Mouse (Mus musculus): ENCODE measurements around the gene Ank3. TPM values are rescaled to one million over a fixed set of nuclear protein-coding genes. Genes with fewer than 3 reads are reported as not detected.
"Not testable (repeated sequence)": the region's sequence is repeated elsewhere in the genome, so short reads cannot be mapped to it uniquely, and the experiment has no call there.

Ank3 gene
- 100 to 1,000 TPM; 459 to 516 TPM for total RNA-seq (2021)

GRCm38 (mm10) chr10:69398763-69399590 lies at the start of gene Ank3:
Ank3 (plus strand) TSS chr10:69398773.
- DNase-seq, result no peak

- no peak for DNase-seq
Measured at GRCm38 (mm10) chr10:69351071-69351841, 47.3 kb upstream of the Ank3 start.

- DNase-seq, result no peak
Measured at GRCm38 (mm10) chr10:69351842-69352211, 46.7 kb upstream of the Ank3 start.

GRCm38 (mm10) chr10:69352212-69353085 lies 46.1 kb upstream of the Ank3 start, which contains the start of gene Cdk1:
Cdk1 (minus strand) TSS chr10:69352938.
- peak; percentile 87 to 90 for DNase-seq

- DNase-seq, result not testable (repeated sequence)
Measured at GRCm38 (mm10) chr10:69353086-69353479, 45.5 kb upstream of the Ank3 start.

GRCm38 (mm10) chr10:69359666-69360065 lies 38.9 kb upstream of the Ank3 start:
- DNase-seq, result no peak

DNA sequence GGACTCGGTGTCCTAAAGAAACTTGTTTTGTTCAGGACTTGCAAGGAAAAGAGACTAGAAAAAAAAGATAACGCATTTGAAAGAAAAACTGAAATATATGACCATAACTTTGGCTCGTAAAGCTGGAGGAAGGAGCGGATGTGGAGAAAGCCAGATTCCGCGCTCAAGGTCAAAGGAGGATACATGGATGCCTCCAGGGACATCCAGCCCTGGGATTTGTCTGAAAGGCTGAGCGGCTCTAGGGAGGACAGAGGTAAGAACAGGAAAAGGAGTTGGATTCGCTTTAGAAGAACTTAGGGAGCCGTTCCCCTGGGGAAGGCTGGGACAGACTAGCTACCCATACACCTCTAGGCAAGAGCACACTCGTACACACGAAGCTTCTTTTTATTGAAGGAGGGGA lies 32.4 kb upstream of the Ank3 start:
- no peak for DNase-seq

- DNase-seq, result no peak
Measured at GRCm38 (mm10) chr10:69366877-69367387, 31.6 kb upstream of the Ank3 start.

DNA sequence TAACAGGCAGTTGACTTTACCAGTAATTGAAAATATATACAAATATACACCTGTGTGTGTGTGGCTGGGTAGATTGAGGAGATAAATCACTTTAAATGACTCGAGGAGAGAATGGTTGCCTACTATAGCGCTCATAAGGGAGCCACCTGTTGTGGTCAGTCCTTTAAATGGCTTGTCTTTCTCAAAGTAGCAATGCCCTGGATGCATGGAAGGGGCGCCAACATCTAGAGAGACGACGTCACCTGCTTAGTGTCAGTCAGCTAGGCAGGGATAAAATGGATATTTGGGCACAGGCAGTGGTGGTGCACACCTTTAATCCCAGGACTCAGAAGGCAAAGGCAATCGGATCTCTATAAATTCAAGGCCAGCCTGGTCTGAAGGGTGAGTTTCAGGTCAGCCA lies 29.3 kb upstream of the Ank3 start:
- no peak for DNase-seq

DNA sequence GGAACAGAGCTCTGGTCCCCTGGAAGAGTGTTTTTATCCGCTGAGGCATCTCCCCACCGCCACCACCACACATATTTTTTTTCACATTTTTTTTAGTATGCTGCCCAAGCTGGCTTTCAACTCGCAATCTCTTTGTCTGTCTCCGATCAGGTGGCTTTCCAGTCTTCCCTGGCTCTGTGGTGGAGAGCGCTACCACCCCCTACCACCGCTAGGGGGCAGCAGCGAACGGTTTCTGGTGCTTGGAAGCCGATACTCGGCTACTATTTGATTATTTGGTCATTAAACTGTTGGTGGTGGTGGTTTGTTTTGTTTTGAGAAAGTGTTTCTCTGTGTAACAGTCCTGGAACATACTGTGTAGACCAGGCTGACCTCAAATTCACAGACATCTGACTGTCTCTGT lies 27.1 kb upstream of the Ank3 start:
- DNase-seq, result peak; percentile 9 to 15

GRCm38 (mm10) chr10:69372061-69372460 lies 26.5 kb upstream of the Ank3 start:
- no peak for DNase-seq

- no peak for DNase-seq
Measured at GRCm38 (mm10) chr10:69373796-69374550, 24.6 kb upstream of the Ank3 start.

- no peak for DNase-seq
Measured at GRCm38 (mm10) chr10:69375154-69375553, 23.4 kb upstream of the Ank3 start.

- DNase-seq, result no peak
Measured at GRCm38 (mm10) chr10:69383186-69383585, 15.4 kb upstream of the Ank3 start.

- DNase-seq, result no peak
Measured at GRCm38 (mm10) chr10:69384640-69385039, 13.9 kb upstream of the Ank3 start.

DNA sequence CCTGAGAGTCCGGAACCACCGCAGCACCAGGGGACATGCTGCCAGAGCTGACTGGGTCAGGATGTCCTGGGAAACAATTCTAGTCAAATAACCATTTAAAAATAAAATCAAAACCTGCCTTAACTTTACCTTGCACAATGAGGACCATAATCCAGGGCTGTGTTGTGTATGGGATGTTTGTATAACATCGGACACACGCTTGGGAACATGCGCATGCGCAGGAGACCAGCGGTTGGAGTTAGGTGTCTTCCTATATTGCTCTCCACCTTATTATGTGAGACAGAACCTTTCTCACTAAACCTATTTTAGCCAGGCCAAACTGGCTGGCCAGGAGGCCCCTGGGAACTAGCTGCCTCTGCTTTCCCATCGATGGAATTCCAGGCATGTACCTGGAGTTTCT lies 13.4 kb upstream of the Ank3 start:
- DNase-seq, result no peak

DNA sequence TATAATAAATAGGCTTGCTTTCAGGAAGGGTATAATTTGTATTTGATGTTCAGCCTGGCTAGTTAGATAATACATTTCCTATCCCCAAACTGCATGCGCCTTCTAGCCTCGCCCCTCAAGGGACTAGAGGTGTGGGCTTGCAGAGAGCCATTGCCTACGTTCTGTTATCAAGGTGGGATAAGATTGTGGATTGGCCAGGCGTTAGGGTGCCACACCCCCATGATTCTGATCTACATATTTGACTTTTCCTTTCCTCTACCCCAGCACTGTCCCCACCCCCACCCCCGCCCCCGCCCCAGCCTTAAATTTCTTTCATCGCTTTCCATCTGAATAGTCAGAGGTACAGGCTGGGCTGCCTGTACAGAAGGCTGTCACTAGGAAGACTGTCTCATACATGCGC lies 11.8 kb upstream of the Ank3 start:
- no peak for DNase-seq

DNA sequence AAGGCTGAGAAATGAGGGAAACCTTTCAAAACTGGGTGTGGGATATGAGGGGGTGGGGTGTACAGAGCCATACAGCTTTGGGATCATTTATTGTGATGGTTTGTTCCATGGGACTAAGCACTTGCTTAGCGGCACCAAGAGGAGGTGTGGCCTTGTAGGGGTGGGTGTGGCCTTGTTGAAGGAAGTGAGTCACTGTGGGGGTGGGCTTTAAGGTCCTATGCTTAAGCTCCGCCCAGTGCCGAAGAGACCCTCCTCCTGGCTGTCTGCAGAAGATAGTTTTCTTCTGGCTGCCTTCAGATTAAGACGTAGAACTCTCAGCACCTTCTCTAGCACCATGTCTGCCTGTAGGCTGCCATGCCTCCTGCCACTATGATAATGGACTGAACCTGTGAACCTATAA lies 9.1 kb upstream of the Ank3 start:
- no peak for DNase-seq

DNA sequence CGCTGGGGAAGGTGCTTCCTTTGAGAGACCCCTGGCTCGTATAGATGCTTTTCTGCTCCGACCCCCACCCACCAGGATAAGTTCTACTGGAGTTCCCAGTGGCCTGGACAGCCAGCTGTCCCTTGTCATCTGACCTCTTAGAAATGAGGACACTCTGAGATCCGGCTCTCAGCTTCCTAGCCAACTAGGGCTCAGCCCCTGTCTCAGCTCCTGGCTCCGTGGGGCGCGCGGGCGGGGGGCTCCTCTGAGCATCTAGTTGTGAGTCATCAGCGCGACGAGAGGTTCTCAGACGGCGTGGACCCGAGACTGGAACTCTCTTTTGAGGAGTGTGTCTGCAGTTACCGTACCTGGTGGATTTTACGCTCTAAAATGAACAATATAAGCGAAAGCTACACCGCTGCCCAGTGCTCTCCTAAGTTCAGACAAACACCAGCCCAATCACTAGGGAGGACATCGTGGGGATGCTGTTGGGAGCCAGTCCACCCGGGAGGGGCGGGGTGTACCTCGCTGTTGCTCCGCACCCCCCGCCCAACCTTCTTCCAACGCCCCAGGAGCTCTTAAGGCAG lies 293 bp upstream of the Ank3 start:
- no peak for DNase-seq

DNA sequence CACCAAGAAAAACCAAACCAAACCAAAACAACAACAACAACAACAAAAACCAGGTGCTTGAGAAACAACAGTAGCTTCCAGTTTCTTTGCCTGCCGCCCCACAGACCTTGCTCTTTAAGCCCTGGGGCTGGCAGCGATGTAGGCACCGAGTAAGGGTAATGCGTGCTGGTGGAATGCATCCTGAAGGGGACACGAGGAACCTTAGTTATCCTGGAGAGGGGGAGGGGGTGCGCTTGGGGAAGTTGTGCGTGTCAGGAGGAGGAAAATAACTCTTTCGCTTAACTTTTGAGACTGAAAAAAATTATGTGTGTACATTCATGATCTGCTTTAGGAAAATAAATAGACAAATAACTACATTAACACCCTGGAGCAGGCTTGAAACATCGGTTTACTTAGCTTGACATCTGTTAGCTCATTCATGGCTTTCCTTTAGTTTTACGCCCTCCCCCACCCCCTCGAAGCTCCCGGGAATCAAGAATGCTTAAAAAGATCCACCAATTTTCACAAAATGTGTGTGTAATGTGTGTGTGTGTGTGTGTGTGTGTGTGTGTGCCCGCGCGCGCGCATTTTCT lies 1.3 kb downstream of the Ank3 start:
- DNase-seq, result no peak

- no peak for DNase-seq
Measured at GRCm38 (mm10) chr10:69405431-69405830, 6.9 kb downstream of the Ank3 start.
